Mouse (Mus musculus) MEL (cell line): ENCODE measurements at regions not wholly inside any gene's neighbourhood (a gene's known extent, or its start where the extent isn't known, plus 50 kb on each side); places are given as distances from the start of the nearest gene placed in this dataset.
A peak's percentile ranks its signal among the peaks of the same experiment; 100 is the strongest.

ENCODE experiments used
- DNase-seq: peaks from one replicate; pipeline ENCODE4 v3.0.0; 2011; ENCODE audit warnings: low read depth, low spot score
- H3K27ac ChIP-seq: 2 replicates; pipeline ENCODE4 v1.5.1; 2012; ENCODE audit warnings: low read depth, mild to moderate bottlenecking, control low read depth, low read length, moderate library complexity; ENCODE audit not compliant: control insufficient read depth
- H3K27me3 ChIP-seq, 2 experiments: fragments of 150-350 bp in 1 of 2; sonication (generic) in 1 of 2; 2 replicates each; pipeline ENCODE4 v1.6.1; 2012; ENCODE audit warnings: low read length in 2 of 2, mild to moderate bottlenecking in 2 of 2, improper control_type of control experiment in 1 of 2, moderate library complexity in 1 of 2; ENCODE audit not compliant: insufficient read depth in 2 of 2, control insufficient read depth in 1 of 2
- H3K36me3 ChIP-seq, 2 experiments: 2 replicates each; pipeline ENCODE4 v1.6.1; 2012 to 2014; ENCODE audit warnings: low read length in 2 of 2, improper control_type of control experiment in 1 of 2, inconsistent platforms in 1 of 2, mild to moderate bottlenecking in 1 of 2; ENCODE audit not compliant: insufficient read depth in 2 of 2, control insufficient read depth in 1 of 2
- H3K4me1 ChIP-seq, 2 experiments: fragments of 150-350 bp in 1 of 2; sonication (generic) in 1 of 2; 2 replicates each; pipeline ENCODE4 v1.6.1; 2012; ENCODE audit warnings: low read length in 2 of 2, improper control_type of control experiment in 1 of 2, mild to moderate bottlenecking in 1 of 2; ENCODE audit not compliant: insufficient read depth in 2 of 2, control insufficient read depth in 1 of 2
- H3K4me3 ChIP-seq, 2 experiments: fragments of 150-350 bp in 1 of 2; sonication (generic) in 1 of 2; 2 replicates each; pipeline ENCODE4 v1.5.1; 2012; ENCODE audit warnings: low read depth in 2 of 2, low read length in 2 of 2, mild to moderate bottlenecking in 2 of 2, moderate library complexity in 2 of 2, control low read depth in 1 of 2, improper control_type of control experiment in 1 of 2; ENCODE audit not compliant: control insufficient read depth in 1 of 2, insufficient read depth in 1 of 2
- H3K79me2 ChIP-seq: 2 replicates; pipeline ENCODE4 v1.6.1; 2012; ENCODE audit warnings: mild to moderate bottlenecking, low read length, moderate library complexity; ENCODE audit not compliant: control insufficient read depth, poor library complexity, insufficient read depth
- H3K9ac ChIP-seq: 2 replicates; pipeline ENCODE4 v1.6.1; 2012; ENCODE audit warnings: low read depth, mild to moderate bottlenecking, control low read depth, low read length, moderate library complexity; ENCODE audit not compliant: control insufficient read depth, poor library complexity, severe bottlenecking
- H3K9me3 ChIP-seq: fragments of 150-350 bp; sonication (generic); replicated peaks from 2 replicates; pipeline ENCODE4 v1.6.1; 2012; ENCODE audit warnings: mild to moderate bottlenecking, low read length, improper control_type of control experiment, moderate library complexity; ENCODE audit not compliant: insufficient read depth
- ELF1 ChIP-seq: IDR thresholded peaks from 2 replicates; pipeline ENCODE4 v1.6.1; 2014; ENCODE audit warnings: low read depth, mild to moderate bottlenecking, inconsistent platforms, low read length, improper control_type of control experiment, moderate library complexity
- EP300 ChIP-seq, 2 experiments: IDR thresholded peaks; 2 replicates each; pipeline ENCODE4 v1.6.1; 2011; ENCODE audit warnings: improper control_type of control experiment in 2 of 2, low read length in 2 of 2, low read depth in 1 of 2, mild to moderate bottlenecking in 1 of 2
- MAX ChIP-seq: IDR thresholded peaks from 2 replicates; pipeline ENCODE4 v1.6.1; 2011; ENCODE audit warnings: low read length, improper control_type of control experiment
- MEF2A ChIP-seq: IDR thresholded peaks from 2 replicates; pipeline ENCODE4 v1.6.1; 2014; ENCODE audit warnings: low read depth, mild to moderate bottlenecking, inconsistent platforms, low read length, improper control_type of control experiment; ENCODE audit not compliant: poor library complexity, insufficient replicate concordance, severe bottlenecking; ENCODE audit errors: extremely low read depth
- MYB ChIP-seq: IDR thresholded peaks from 2 replicates; pipeline ENCODE4 v1.6.1; 2011; ENCODE audit warnings: mild to moderate bottlenecking, low read depth, low read length, improper control_type of control experiment
- POLR2A ChIP-seq, 2 experiments: IDR thresholded peaks; 2 replicates each; pipeline ENCODE4 v1.6.1; 2011 to 2012; ENCODE audit warnings: low read length in 2 of 2, mild to moderate bottlenecking in 2 of 2, control low read depth in 1 of 2, improper control_type of control experiment in 1 of 2, low read depth in 1 of 2, moderate library complexity in 1 of 2; ENCODE audit not compliant: control insufficient read depth in 1 of 2, insufficient read depth in 1 of 2, poor library complexity in 1 of 2
- RAD21 ChIP-seq: IDR thresholded peaks from 2 replicates; pipeline ENCODE4 v1.6.1; 2011; ENCODE audit warnings: mild to moderate bottlenecking, low read depth, low read length, improper control_type of control experiment
- SIN3A ChIP-seq: IDR thresholded peaks from 2 replicates; pipeline ENCODE4 v1.6.1; 2012; ENCODE audit warnings: low read length, improper control_type of control experiment, inconsistent platforms
- TAL1 ChIP-seq: IDR thresholded peaks from 2 replicates; pipeline ENCODE4 v1.6.1; 2012; ENCODE audit warnings: mild to moderate bottlenecking, inconsistent platforms, low read length, moderate library complexity, mixed read lengths
- TCF12 ChIP-seq: IDR thresholded peaks from 2 replicates; pipeline ENCODE4 v1.6.1; 2014; ENCODE audit warnings: low read depth, mild to moderate bottlenecking, inconsistent platforms, low read length, improper control_type of control experiment, moderate library complexity
- UBTF ChIP-seq: IDR thresholded peaks from 2 replicates; pipeline ENCODE4 v1.6.1; 2012; ENCODE audit warnings: low read depth, mild to moderate bottlenecking, inconsistent platforms, low read length, improper control_type of control experiment, moderate library complexity, borderline replicate concordance; ENCODE audit not compliant: insufficient read depth
- USF1 ChIP-seq: IDR thresholded peaks from 2 replicates; pipeline ENCODE4 v1.6.1; 2014; ENCODE audit warnings: low read depth, mild to moderate bottlenecking, inconsistent platforms, low read length, improper control_type of control experiment, moderate library complexity
- USF2 ChIP-seq, 2 experiments: IDR thresholded peaks; 2 replicates each; pipeline ENCODE4 v1.6.1; 2011 to 2012; ENCODE audit warnings: improper control_type of control experiment in 2 of 2, low read length in 2 of 2, borderline replicate concordance in 1 of 2, inconsistent platforms in 1 of 2, low read depth in 1 of 2, mild to moderate bottlenecking in 1 of 2; ENCODE audit not compliant: insufficient read depth in 1 of 2

GRCm38 (mm10) chr11:24353056-24353455 is 275.2 kb downstream of the Bcl11a start:
- Histone ChIP-seq H3K36me3 (no peaks in the 10 kb centered on the region), H3K9me3 (no peaks in the 10 kb centered on the region), H3K9ac (no peak overlapping the region), H3K27ac (no peak overlapping the region)
- no peak for TF ChIP-seq POLR2A (IDR thresholded peaks at IDR 0.05; ENCODE audit: control insufficient read depth in 1 of 2, insufficient read depth in 1 of 2, low read depth in 1 of 2, low read length in 2 of 2, poor library complexity in 1 of 2)
- TF ChIP-seq USF2 (IDR thresholded peaks at IDR 0.05; ENCODE audit: borderline replicate concordance in 1 of 2, insufficient read depth in 1 of 2, low read depth in 1 of 2, low read length in 2 of 2), result no peak
- TF ChIP-seq, all 39 proteins: peak for 0
- no peaks in the 10 kb centered on the region for H3K4me1 ChIP-seq
- peaks cover 9 to 18% of the 10 kb centered on the region in 2 experiments for H3K27me3 ChIP-seq
- no peak overlapping the region for H3K4me3 ChIP-seq
- no peaks in the 10 kb centered on the region for H3K79me2 ChIP-seq
- no peak for DNase-seq

GRCm38 (mm10) chr11:24357388-24357787 is 279.5 kb downstream of the Bcl11a start:
- no peak overlapping the region for H3K27ac ChIP-seq
- TF ChIP-seq EP300 (IDR thresholded peaks at IDR 0.05; ENCODE audit: low read depth in 1 of 2, low read length in 2 of 2) (peak in 1 of 2 experiments; percentile 30; a peak in 1 of 4 replicates), ELF1 (no peak), SIN3A (no peak), MYB (no peak), POLR2A (IDR thresholded peaks at IDR 0.05; ENCODE audit: control insufficient read depth in 1 of 2, insufficient read depth in 1 of 2, low read depth in 1 of 2, low read length in 2 of 2, poor library complexity in 1 of 2) (no peak)
- TF ChIP-seq, all 39 proteins: peak for 1
- Histone ChIP-seq H3K79me2 (no peaks in the 10 kb centered on the region), H3K27me3 (peaks cover 0 to 3% of the 10 kb centered on the region in 2 experiments; a peak in 2 of 4 replicates), H3K9me3 (no peaks in the 10 kb centered on the region), H3K36me3 (no peaks in the 10 kb centered on the region), H3K4me3 (no peak overlapping the region), H3K4me1 (no peaks in the 10 kb centered on the region), H3K9ac (no peak overlapping the region)
- peak; percentile 64 for DNase-seq

- Histone ChIP-seq H3K27me3 (no peaks in the 10 kb centered on the region; a peak in 2 of 4 replicates), H3K27ac (no peak overlapping the region), H3K9me3 (no peaks in the 10 kb centered on the region), H3K4me1 (no peaks in the 10 kb centered on the region), H3K4me3 (no peak overlapping the region), H3K36me3 (no peaks in the 10 kb centered on the region), H3K9ac (no peak overlapping the region), H3K79me2 (no peaks in the 10 kb centered on the region)
- no peak for DNase-seq
- TF ChIP-seq SIN3A (no peak), MAX (no peak), RAD21 (no peak), USF1 (no peak), TCF12 (no peak), POLR2A (IDR thresholded peaks at IDR 0.05; ENCODE audit: control insufficient read depth in 1 of 2, insufficient read depth in 1 of 2, low read depth in 1 of 2, low read length in 2 of 2, poor library complexity in 1 of 2) (no peak), TAL1 (no peak), EP300 (IDR thresholded peaks at IDR 0.05; ENCODE audit: low read depth in 1 of 2, low read length in 2 of 2) (no peak), MEF2A (no peak), UBTF (no peak)
Measured at GRCm38 (mm10) chr11:24359086-24359485, 281.2 kb downstream of the Bcl11a start.
